Mouse (Mus musculus): ENCODE measurements at regions not wholly inside any gene's neighbourhood (a gene's known extent, or its start where the extent isn't known, plus 50 kb on each side); places are given as distances from the start of the nearest gene placed in this dataset.
"Not testable (repeated sequence)": the region's sequence is repeated elsewhere in the genome, so short reads cannot be mapped to it uniquely, and the experiment has no call there.

DNA sequence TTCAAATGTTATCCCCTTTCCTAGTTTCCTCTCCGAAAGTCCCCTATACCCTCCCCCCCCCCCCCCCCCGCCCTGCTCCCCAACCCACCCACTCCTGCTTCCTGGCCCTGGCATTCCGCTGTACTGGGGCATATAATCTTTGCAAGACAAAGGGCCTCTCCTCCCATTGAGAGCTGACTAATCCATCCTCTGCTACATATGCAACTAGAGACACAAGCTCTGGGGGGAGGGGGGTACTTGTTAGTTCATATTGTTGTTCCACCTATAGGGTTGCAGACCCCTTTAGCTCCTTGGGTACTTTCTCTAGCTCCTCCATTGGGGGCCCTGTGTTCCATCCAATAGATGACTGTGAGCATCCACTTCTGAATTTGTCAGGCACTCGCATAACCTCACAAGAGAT is 63.9 kb upstream of the Tnfrsf8 start:
- H3K4me3 ChIP-seq; H3K9me3 ChIP-seq; ATAC-seq (ENCODE audit: borderline replicate concordance, extremely low read depth, low FRiP score, low TSS enrichment); H3K27me3 ChIP-seq; H3K4me1 ChIP-seq; H3K27ac ChIP-seq; H3K4me2 ChIP-seq; H3K36me3 ChIP-seq; H3K9ac ChIP-seq: not testable (repeated sequence)
- 88% methylated on average over 2 of the region's 4 CpGs for WGBS

DNA sequence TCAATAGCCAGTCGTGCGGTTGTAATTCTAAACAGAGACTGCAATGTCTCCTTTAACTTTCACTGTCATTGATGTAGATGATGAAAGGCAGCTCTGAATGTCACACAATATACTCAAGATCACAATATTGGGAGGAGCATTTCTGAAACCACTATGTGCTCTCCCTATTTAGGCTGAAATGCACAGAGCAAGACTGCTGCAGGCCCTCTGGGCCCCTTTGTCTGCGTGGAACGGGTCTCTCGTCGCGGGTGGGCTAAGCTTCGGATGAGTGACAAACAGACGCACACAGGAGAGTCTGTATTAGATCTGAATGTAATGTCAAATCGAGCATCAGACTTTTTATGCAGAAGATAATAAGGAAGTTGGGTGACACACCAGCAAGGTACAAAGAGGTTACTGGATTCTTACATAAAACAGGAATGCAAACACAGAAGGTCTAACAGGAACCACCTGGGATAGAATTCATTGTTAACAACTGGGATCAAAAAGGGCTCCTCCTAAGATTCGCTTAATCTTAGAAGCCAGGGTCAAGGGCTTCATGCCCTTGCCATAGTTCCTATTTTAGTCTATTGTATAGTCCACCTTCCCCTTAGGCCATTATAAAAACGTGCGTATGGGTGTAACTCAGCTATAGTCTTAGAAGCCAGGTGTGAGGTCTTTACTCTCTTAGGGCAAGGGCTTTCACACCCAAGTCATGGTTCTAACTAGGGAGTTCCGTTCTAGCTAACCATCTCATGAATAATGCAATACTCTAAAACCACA is 62.5 kb upstream of the Tnfrsf8 start:
- not testable (repeated sequence) for H3K4me3 ChIP-seq; H3K4me1 ChIP-seq; H3K36me3 ChIP-seq; H3K9me3 ChIP-seq; ATAC-seq (ENCODE audit: borderline replicate concordance, extremely low read depth, low FRiP score, low TSS enrichment); H3K4me2 ChIP-seq; H3K27me3 ChIP-seq; H3K9ac ChIP-seq; H3K27ac ChIP-seq
- WGBS, result 84% methylated on average over 14 of the region's 14 CpGs

DNA sequence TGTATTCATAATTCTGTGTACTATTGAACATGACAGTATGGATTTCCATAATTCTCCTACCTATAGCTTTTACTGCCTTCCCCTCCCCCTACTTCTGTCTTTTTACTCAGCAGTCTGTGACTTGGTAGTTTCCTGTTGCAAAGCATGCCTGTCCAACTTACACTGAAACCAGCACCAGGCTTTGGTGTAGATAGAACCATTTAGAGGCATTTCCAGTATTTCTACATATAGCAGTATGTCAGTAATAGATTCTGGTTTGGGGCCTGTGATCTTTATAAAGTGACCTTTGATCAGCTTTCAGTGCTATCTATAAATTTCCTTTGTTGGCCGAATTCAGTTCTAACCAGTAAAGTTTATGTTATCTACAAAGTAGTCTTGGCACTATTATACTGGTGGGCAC is 54.8 kb upstream of the Tnfrsf8 start:
- ATAC-seq (ENCODE audit: borderline replicate concordance, extremely low read depth, low FRiP score, low TSS enrichment), result no peak
- H3K36me3 ChIP-seq, result no peaks in the 10 kb centered on the region
- H3K27me3 ChIP-seq, result no peaks in the 10 kb centered on the region
- no peaks in the 10 kb centered on the region for H3K9me3 ChIP-seq
- no peak overlapping the region for H3K4me3 ChIP-seq
- no peak overlapping the region for H3K27ac ChIP-seq
- H3K4me2 ChIP-seq, result no peak overlapping the region
- H3K9ac ChIP-seq, result no peak overlapping the region
- H3K4me1 ChIP-seq, result no peaks in the 10 kb centered on the region
- WGBS, result 72% methylated on average over 1 of the region's 1 CpGs

DNA sequence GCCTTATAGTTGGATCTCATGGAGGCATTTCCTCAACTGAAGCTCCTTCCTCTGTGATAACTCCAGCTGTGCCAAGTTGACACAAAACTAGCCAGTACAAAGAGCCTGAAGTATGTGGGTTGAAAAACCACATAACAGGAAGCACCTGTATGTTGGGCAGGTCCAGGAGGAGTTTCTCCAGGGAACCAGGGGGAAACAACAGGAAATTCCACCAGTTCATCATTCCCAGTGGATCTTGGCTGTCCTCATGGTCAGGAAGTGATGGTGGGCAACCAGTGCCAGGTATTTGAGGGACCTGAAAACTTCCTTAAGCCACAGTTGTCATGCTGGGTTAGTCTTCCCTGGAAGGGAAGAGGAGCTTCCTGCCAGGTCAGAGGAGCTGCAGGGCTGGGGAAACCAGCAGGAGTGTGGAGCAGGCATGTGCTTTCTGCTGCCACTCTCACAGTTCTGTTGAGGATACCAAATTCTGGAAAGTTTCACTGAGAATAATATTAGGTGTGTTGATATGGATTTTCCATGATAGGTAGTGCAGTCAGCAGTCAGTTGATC is 52.4 kb upstream of the Tnfrsf8 start:
- H3K9me3 ChIP-seq, result no peaks in the 10 kb centered on the region
- H3K4me2 ChIP-seq, result no peak overlapping the region

DNA sequence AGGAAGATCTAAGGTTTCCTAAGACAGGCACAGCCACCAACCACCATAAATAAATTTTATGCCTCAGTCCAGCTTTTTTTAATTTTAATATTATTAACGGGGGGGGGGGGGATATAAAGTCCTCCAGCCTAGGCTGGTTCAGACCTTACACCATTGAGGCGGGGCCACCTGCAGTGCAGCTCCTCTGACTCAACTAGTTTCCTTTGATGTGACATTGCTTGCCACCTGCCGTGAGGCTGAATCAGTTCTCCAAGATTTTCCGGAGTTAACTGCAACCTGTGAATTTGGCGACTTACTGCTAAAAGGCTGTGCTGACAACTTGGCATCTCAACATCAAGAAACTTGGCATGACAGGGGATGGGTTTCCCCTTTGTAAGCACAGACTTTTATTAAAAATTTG is 51.3 kb upstream of the Tnfrsf8 start:
- Histone ChIP-seq H3K36me3 (no peaks in the 10 kb centered on the region), H3K9ac (no peak overlapping the region), H3K27me3 (no peaks in the 10 kb centered on the region), H3K4me3 (no peak overlapping the region), H3K27ac (no peak overlapping the region), H3K4me2 (no peak overlapping the region), H3K9me3 (no peaks in the 10 kb centered on the region), H3K4me1 (no peaks in the 10 kb centered on the region)
- 22% methylated on average over 5 of the region's 5 CpGs for WGBS
- ATAC-seq (ENCODE audit: borderline replicate concordance, extremely low read depth, low FRiP score, low TSS enrichment), result no peak

More for the DNA sequence above, 52.4 kb upstream of the Tnfrsf8 start:
- Histone ChIP-seq H3K4me1 (no peaks in the 10 kb centered on the region), H3K27ac (no peak overlapping the region), H3K27me3 (no peaks in the 10 kb centered on the region), H3K9ac (no peak overlapping the region), H3K4me3 (no peak overlapping the region), H3K36me3 (no peaks in the 10 kb centered on the region)
- no peak for ATAC-seq (ENCODE audit: borderline replicate concordance, extremely low read depth, low FRiP score, low TSS enrichment)

DNA sequence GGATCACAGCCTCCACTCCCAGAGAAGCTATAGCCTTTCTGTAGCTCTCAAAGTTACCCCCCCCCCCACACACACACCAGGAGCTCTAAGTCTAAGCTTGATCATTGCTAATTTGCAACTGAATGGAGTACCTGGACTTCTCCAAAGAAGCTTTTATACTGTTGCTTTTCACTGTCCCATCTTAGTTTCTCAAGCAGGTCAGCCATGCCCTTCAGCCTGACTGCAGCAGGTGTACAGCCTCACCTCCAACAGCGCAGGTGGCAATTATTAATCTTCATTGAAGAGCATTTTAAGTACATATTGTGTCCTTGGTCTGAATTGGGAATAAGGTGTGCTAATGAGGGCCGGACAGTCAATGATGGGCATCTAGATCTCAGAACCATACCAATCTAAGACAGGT is 50.8 kb upstream of the Tnfrsf8 start:
- not testable (repeated sequence) for H3K4me2 ChIP-seq; H3K9me3 ChIP-seq; H3K27me3 ChIP-seq; H3K9ac ChIP-seq; H3K4me1 ChIP-seq; H3K36me3 ChIP-seq; ATAC-seq (ENCODE audit: borderline replicate concordance, extremely low read depth, low FRiP score, low TSS enrichment); H3K27ac ChIP-seq; H3K4me3 ChIP-seq
- WGBS, result 73% methylated on average over 2 of the region's 2 CpGs

Measured in lung, embryonic 15.5 days (tissue).